Mouse (Mus musculus) retina, adult 2 months (tissue): ENCODE measurements around the gene Gnai1.

Source experiments
- DNase-seq: peaks from one replicate; pipeline ENCODE4 v3.0.0-alpha.2; 2012; ENCODE audit warnings: low read depth, low spot score

Gene Gnai1

DNA sequence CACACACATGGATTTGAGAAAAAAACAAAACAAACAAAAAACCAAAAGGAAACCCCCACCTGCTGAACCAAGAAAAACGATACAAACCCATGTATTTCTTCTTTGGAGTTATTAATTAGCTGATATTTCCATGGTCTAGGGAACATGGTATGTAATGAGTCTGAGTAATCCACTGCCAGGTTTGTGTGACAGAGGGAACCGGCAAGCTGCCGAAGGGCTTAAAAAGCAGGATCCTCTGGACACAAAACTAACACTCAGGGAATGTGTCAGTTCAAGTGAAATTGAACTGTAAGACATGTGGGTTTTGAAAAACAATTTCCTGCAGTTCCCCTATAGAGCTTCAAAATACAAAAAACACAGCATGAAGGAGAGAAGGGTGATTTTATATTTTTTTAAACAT, 72.1 kb downstream of the Gnai1 start:
- no peak for DNase-seq

DNA sequence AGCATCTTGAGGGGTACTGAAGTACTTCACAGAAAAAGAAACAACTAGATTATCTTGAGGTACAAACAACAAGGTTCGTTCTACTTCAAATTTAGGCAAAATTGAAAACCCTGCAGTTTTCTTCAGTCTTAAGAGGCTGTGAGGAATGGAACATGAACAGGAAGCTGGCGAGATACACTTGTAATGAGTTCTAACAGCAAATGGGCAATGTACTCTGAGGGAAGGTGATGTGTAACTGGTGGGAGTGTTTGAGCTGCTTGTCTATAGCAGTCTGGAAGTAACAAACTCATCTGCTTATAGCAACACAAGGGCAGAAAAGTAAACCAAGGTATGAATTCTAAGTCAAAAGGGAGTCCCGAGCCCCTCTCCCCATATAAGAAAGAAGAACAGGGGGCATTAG, 78.1 kb downstream of the Gnai1 start:
- DNase-seq: no peak

DNA sequence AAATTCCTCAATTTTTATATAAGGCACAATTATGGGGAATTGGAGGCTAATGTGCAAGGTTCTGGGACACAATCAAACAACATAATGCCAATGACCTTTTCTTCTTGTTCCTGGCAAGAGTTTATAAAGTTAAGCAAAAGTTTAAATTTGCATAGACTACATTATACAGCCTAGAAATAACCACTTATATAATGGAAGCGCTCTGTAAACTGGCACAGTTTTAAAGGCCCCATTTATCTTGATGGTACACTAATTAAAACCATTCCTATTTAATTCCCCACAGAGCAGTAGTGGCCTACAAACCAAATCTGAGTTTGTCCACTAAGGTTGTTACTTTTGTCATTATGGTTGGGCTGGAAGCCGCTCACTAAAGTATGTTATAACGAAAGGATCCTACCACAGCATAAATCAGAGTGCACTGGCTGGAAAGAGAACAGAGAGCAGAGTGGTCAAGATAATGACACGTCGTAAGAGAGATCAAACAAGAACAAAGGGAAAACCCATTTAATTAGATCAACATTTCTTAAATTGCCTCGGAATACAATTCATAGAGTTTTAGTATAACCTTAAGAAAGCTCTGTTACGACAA, 85.7 kb downstream of the Gnai1 start:
- DNase-seq: no peak

DNA sequence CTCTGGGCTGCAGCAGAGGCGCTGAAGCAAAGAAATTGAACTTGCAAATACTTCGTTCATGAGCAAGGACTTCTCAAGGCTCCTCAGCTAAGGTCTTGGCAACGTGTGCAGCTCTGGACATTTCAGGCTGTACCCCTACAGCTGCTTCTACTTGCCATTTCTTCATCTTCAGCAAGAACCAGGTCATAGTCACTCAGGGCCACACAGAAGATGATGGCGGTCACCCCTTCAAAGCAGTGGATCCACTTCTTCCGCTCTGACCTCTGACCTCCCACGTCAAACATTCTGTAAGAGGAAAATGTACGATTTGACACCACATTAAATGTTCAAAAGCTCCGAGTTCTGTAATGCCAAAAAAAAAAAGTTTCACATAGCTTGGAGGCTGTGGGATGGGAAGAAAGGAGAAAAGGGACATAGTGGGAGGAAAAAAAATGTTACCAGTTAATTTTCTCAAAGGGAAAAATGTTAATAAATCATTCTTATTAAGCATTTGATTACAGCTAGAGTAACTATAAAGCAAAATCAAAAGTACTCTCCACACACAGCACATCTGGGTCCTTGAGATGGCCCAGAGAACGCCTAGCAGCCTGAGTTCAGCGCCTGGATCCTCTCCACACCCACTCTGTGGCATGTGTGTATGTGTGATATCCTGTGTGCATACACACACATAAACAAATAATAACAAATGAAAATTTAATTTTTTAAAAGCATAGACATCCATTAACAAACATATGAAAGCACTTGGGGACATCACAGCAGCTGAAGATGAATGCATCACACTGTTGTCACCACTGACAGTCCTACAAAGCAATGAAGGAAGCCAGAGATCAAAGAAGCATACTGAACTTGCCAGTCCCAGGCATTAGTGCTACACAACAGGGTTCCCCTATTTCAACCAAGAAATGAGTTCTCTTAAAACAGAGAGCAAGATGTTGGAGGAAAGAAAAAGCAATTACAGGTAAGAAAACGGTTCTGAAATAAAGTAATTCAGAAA, 86.6 kb downstream of the Gnai1 start:
- no peak for DNase-seq

DNA sequence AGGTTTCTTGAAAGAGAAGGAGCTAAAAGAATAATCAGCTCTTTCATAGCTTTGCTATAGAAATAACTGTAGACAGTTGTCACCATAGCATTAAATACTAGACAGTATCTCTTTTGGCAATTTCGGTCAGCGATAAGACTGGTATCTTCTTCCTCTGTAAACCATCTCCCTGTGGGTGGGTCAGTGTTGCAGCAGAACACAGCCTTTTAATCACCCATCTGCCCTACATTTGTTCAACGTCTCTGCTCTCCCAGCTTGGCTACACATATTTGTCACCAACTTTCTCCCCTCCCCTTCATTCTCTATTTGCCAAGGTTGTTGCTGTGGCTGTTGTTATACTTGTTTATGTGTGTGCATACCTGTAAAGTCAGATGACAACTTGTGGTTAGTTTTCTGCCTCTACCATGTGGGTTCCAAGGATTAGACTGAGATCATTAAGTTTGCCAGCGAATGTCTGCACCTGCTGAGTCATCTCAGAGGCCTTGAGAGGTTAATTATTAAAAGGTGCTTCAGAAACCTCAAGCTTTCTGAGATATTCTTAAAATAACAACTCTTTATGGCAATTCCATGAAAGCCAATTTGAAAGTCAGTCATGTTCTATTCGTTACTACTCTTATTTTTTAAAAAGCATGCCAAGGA, 109.7 kb downstream of the Gnai1 start:
- no peak for DNase-seq

DNA sequence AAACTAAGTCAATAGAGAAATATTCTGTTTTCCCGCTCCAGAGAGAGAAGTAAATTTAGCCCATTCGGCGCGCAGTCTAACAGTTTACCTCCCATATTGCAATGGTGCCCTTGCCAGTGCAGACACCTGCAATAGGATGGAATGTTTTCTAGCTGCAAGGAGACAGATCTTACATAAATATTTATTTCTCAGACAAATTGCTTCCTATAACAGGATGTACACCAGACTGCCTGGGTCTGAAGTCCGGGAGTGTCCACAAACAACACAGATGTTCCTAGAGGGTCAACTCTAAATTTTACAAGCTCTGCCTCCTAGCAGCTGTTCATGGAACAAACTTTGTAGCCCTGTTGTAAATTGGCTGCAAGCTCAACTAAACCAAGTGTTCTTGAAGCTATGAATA, 111.0 kb downstream of the Gnai1 start:
- no peak for DNase-seq

DNA sequence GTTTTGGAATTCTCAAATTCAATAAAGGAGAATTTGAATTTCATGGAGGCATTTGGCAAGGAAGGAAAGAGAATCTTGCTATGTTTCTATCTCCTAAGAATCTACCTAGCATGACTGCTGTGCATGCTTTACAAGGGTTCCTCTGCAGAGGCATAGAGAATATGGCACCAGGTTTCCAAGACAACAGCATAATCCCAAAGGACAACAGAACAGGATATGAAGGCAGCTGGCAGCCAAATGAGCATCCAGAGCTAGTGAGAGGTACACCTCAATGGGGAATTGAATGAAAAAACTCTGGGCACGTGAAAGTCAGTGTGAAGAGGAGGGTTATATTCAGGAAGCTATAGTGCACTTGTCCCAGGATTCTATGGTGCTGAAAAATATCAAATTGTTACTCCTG, 130.8 kb downstream of the Gnai1 start:
- DNase-seq: no peak

DNA sequence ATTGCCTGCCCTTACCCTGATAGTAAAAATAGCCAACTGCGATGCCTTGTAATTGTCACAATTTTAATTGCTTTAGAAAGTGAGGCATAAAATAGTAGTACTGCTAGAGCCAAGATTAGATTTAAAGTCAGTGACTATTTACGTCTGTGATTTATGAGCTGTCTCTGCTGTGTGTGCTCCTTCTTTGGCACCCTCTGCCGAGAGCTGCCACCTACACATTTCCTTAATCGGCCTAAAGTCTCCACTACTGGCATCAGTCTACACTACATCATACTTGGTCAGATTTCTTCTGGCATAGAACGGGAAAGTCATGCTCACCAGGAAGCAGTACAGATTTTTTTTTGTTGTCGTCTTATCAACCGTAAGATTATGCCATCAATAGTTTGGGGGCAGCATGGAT, 131.3 kb downstream of the Gnai1 start:
- DNase-seq: no peak

DNA sequence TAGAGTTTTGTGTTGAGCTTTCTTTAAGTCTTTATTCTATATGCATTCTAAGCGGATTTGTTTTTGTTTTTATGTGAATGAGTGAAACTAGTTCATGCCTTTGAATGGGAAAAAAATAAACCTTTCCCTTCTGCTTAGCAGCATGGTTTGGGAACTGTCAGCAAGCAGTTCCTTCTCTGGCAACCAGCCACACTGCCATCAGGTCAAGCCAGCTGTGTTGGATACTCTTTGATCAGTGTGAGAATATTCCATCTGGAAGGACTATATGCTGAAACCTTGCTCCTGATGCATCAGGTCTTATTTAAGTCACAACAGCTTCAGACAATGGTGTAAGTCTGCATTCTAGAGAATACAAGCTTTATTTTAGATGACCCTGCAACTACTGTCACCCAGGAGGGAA, 139.3 kb downstream of the Gnai1 start:
- DNase-seq: no peak

DNA sequence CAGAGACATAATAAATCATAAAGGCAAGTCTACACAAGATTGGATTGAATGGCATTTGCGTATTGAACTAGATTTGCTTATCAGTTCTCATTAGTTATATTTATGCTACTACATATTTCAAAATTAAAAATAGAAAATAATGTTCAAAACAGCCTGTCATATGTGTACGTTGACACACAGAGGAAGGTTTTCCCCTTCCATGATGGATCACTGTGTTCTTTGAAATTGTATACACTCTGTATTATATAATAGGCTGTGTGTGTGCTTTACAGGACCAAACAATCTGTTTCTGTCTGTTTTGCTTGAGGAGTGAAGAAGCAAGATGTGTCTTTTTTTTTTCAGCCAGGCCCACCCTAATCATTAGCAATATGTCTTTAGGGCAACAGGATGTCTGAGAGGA, 141.9 kb downstream of the Gnai1 start:
- DNase-seq: no peak

DNA sequence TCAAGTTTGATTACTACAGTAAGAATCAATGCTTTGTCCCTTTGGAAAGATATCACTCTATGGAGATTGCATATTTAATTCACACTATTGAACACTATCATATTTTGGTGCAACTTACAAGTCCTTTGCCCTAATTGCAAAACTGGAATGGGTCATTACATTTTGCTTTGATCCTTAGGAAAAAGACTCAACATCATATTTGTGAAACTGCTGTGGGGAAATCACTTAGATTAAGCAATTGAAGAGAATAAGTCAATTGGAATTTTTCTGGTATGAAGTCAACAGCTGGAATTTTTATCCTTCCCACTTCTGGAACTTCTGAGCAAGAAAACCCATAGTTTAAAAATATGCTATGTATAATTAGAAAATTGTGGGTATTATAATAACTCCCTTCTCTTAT, 142.3 kb downstream of the Gnai1 start:
- DNase-seq: no peak
